Mouse (Mus musculus) G1E (cell line): ENCODE measurements around the gene Gsk3a. TPM values are rescaled to one million over a fixed set of nuclear protein-coding genes. Genes with fewer than 3 reads are reported as not detected.

Experiments
- ATAC-seq: 2 replicates; pipeline ENCODE4 v1.8.0; 2016; ENCODE audit warnings: mild to moderate bottlenecking; ENCODE audit not compliant: insufficient number of reproducible peaks, poor library complexity, low FRiP score, severe bottlenecking; ENCODE audit errors: extremely low read depth
- DNase-seq: peaks from one replicate; pipeline ENCODE4 v3.0.0; 2012; ENCODE audit warnings: low spot score
- H3K27me3 ChIP-seq: 2 replicates; pipeline ENCODE4 v1.6.1; 2012; ENCODE audit warnings: mild to moderate bottlenecking, low read length, inconsistent platforms; ENCODE audit not compliant: insufficient read depth
- H3K36me3 ChIP-seq: replicated peaks from 2 replicates; pipeline ENCODE3; 2012; ENCODE audit warnings: mild to moderate bottlenecking, inconsistent platforms
- H3K4me1 ChIP-seq: 2 replicates; pipeline ENCODE4 v1.6.1; 2012; ENCODE audit warnings: low read depth, low read length, inconsistent platforms, mixed read lengths; ENCODE audit not compliant: insufficient read depth
- H3K4me3 ChIP-seq: 2 replicates; pipeline ENCODE4 v1.5.1; 2012; ENCODE audit warnings: low read depth, mild to moderate bottlenecking, inconsistent platforms, low read length, moderate library complexity, mixed read lengths
- H3K9me3 ChIP-seq: replicated peaks from 2 replicates; pipeline ENCODE4 v1.6.1; 2012; ENCODE audit warnings: inconsistent platforms
- CTCF ChIP-seq: IDR thresholded peaks from 2 replicates; pipeline ENCODE4 v1.5.1; 2012; ENCODE audit warnings: low read depth, low read length, inconsistent platforms, mixed read lengths
- GATA1 ChIP-seq: IDR thresholded peaks from 2 replicates; pipeline ENCODE4 v1.6.1; 2012; ENCODE audit warnings: borderline replicate concordance, low read length, inconsistent platforms, mixed read lengths
- GATA2 ChIP-seq: IDR thresholded peaks from 2 replicates; pipeline ENCODE4 v1.6.1; 2012; ENCODE audit warnings: low read depth, low read length, inconsistent platforms, borderline replicate concordance
- POLR2AphosphoS5 ChIP-seq: IDR thresholded peaks from 2 replicates; pipeline ENCODE4 v1.6.1; 2012; ENCODE audit warnings: low read depth, low read length, inconsistent platforms; ENCODE audit not compliant: insufficient replicate concordance
- TAL1 ChIP-seq: conservative IDR thresholded peaks from 2 replicates; pipeline ENCODE4 v1.6.1; 2012; ENCODE audit warnings: low read depth, low read length, inconsistent platforms, mixed read lengths
- polyA plus RNA-seq: library from polyadenylated mRNA; stranded (reverse); fragments of >175 nt; gene quantifications from 2 replicates; pipeline ENCODE4 v1.2.3, GENCODE M21; 2012
- total RNA-seq, 2 experiments: library from RNA; stranded (forward) in 1 of 2; stranded (reverse) in 1 of 2; fragments of 200-1000 nt in 1 of 2; fragments of >200 nt in 1 of 2; fragmentation: Nextera tagmentation in 1 of 2; gene quantifications; 2 replicates each; pipeline ENCODE4 v1.2.3; 2014 to 2017

Gene Gsk3a
- 154 and 167 TPM in 2 replicates for total RNA-seq (2014; fragmentation: Nextera tagmentation)
- total RNA-seq (2017), result 38.9 and 41.6 TPM in 2 replicates
- 107 and 113 TPM in 2 replicates for polyA plus RNA-seq

DNA sequence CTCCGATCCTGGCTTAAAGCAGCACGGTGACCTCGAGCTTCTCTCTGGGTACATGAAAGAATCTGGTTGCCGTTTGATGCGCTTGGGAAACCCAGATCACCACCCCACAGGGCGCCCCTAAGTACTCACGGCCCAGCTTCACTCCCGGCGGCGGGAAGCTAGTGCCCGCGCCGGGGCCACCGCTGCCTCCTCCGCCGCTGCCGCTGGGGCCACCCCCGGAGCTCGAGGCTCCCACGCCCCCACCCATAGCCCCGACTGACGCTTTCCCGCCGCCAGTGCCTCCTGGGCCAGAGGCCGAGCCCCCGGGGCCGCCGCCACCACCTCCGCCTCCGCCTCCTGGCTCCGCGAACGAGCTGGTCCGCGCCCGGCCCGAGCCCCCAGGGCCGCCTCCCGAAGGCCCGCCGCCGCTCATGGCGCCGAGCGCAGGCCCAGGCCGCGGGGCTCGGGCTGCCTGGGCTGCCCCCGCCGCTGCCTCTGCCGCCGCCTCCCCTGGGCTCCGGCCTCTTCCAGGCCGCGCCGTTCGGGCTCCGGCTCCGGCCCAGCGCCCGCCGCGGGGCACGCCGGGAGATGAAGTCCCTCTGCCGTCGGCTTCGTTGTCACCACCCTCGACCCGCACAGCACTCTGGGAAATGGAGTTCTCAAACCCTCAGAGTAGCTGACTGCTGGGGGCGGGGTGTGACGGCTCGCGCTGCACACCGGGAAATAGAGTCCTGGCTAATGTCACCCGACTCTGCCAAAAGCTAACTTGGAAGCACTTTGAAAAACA lies at the start of gene Gsk3a:
TSS of gene Gsk3a (minus strand) at position 603 of the 766 bp plus-strand sequence.
- TF ChIP-seq GATA1 (no peak), TAL1 (no peak), GATA2 (no peak), POLR2AphosphoS5 (no peak), CTCF (no peak)
- peaks cover 56% of the 10 kb centered on the region for H3K4me1 ChIP-seq
- H3K36me3 ChIP-seq, result peaks cover 52% of the 10 kb centered on the region
- no peaks in the 10 kb centered on the region for H3K9me3 ChIP-seq
- ATAC-seq (peak; percentile 56), DNase-seq (peak; percentile 84)
- peak within 1 kb of the TSS; percentile 82 for H3K4me3 ChIP-seq
- H3K27me3 ChIP-seq, result no peaks in the 10 kb centered on the region

DNA sequence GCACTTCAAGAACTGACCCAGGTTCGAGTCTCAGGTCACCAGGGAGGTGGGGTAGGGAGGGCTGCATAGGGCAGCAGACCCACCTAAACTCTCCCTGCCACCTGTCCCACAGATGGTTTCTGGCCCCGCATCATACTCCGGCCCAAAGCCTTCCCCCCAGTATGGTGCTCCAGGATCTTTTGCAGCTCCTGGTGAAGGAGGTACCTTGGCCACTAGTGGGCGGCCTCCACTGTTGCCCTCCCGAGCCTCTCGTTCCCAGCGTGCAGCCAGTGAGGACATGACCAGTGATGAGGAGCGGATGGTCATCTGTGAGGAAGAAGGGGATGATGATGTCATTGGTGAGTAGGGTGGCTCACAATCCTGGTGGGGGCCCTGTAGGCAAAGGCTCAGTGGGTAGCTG lies 49.3 kb upstream of the Gsk3a start:
- no peak overlapping the region for H3K4me3 ChIP-seq
- no peak for DNase-seq
- peaks cover 10% of the 10 kb centered on the region for H3K9me3 ChIP-seq
- no peaks in the 10 kb centered on the region for H3K27me3 ChIP-seq
- TF ChIP-seq CTCF, result no peak
- TF ChIP-seq GATA1, result no peak
- TF ChIP-seq GATA2, result no peak
- ATAC-seq, result no peak
- peaks cover 75% of the 10 kb centered on the region for H3K4me1 ChIP-seq
- H3K36me3 ChIP-seq, result peaks cover 83% of the 10 kb centered on the region

DNA sequence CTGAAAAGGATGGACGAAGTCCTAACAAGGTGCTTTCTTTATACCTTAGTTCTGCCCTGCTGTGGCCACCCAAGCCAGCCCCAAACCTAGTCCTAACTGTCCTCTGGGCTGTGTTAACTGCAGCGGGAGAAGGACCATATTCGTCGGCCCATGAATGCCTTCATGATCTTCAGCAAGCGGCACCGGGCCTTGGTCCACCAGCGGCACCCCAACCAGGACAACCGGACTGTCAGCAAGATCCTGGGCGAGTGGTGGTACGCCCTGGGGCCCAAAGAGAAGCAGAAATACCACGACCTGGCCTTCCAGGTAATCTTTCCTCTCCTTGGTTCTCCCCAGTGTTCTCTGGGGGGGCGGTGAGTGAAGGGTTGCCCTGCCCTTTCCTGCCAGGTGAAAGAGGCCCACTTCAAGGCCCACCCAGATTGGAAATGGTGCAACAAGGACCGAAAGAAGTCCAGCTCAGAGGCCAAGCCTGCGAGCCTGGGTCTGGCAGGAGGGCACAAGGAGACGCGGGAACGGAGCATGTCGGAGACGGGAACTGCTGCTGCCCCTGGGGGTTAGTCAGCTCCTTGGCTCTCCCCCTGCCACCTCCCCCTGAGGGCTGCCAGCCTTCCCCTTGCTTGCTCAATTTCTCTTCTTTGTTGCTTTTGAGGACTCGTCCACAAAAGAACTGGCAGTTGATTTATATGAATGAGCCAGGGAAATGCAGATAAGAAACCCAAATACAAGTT lies 48.0 kb upstream of the Gsk3a start:
- no peak for ATAC-seq
- peaks cover 75% of the 10 kb centered on the region for H3K4me1 ChIP-seq
- H3K4me3 ChIP-seq, result no peak overlapping the region
- no peaks in the 10 kb centered on the region for H3K27me3 ChIP-seq
- peaks cover 10% of the 10 kb centered on the region for H3K9me3 ChIP-seq
- TF ChIP-seq GATA2 (no peak), CTCF (no peak), POLR2AphosphoS5 (no peak), TAL1 (no peak), GATA1 (no peak)
- peaks cover 70% of the 10 kb centered on the region for H3K36me3 ChIP-seq
- DNase-seq, result no peak

DNA sequence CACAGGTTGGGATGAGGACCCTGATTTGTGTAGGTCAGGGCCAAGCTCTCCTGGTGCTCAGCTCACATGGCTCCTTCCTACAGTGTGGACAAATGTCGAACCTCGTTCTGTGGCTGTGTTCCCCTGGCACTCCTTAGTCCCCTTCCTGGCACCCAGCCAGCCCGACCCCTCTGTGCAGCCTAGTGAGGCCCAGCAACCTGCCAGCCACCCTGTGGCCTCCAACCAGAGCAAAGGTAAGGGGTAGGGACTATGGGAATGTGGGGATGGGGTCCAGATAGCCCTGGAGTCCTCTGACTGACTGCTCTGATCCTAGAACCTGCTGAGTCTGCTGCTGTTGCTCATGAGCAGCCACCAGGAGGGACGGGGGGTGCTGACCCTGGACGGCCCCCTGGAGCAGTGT lies 47.1 kb upstream of the Gsk3a start:
- peaks cover 65% of the 10 kb centered on the region for H3K36me3 ChIP-seq
- TF ChIP-seq CTCF (no peak), TAL1 (no peak), GATA2 (no peak), POLR2AphosphoS5 (no peak), GATA1 (no peak)
- peaks cover 80% of the 10 kb centered on the region for H3K4me1 ChIP-seq
- DNase-seq (no peak), ATAC-seq (no peak)
- H3K4me3 ChIP-seq, result peak overlapping the region; percentile 49; the same call in 1 of the 2 replicates
- peaks cover 8% of the 10 kb centered on the region for H3K9me3 ChIP-seq
- H3K27me3 ChIP-seq, result no peaks in the 10 kb centered on the region

DNA sequence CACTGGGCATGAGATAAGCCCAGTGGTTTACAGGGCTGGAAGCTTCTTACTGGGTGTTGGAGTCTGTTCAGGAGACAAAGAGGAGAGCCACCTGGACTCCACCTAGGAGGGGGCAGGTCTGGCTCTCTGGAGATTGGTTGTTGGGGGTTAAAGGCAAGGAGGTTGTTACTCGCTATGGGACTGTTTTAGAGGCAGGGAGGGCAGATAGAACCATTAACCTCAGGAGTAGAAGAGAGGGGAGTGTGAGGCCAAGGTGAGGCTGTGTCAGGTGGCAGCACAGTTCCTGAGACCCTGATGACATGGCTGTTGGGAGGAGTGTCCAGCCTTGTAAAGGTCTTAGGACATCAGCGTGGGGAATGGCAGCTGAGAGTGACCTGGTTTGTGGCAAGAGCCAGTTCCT lies 46.5 kb upstream of the Gsk3a start:
- no peak for DNase-seq
- Histone ChIP-seq H3K36me3 (peaks cover 59% of the 10 kb centered on the region), H3K4me1 (peaks cover 86% of the 10 kb centered on the region), H3K27me3 (no peaks in the 10 kb centered on the region), H3K9me3 (peaks cover 3% of the 10 kb centered on the region; the same call in 1 of the 2 replicates), H3K4me3 (peak overlapping the region; percentile 93)
- TF ChIP-seq CTCF, result no peak
- TF ChIP-seq TAL1, result no peak
- no peak for TF ChIP-seq GATA2
- TF ChIP-seq POLR2AphosphoS5, result no peak
- no peak for TF ChIP-seq GATA1
- no peak for ATAC-seq

DNA sequence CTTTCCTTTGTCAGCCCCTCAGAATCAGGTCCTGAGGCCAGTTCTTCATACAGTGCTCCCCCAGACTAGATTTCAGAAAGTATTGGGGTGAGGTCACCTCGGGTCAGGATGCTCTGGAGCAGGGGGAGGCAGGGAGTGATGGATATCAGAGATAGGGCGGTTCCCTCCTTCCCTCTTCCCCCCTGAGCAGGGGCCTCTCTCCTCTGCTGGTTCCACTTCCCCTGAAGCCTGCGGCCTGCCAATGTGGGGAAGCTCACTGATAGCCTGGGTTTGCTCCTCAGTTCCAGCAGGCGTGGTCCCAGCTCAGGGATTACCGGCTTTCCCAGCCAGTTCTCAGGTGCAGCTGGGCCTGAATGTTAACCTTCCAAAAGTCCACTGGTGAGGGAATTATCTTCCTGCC lies 46.0 kb upstream of the Gsk3a start:
- 0 out of 2 replicates have a peak, but pooled peaks have one; percentile 7 for ATAC-seq
- DNase-seq, result peak; percentile 72
- Histone ChIP-seq H3K4me1 (peaks cover 84% of the 10 kb centered on the region), H3K9me3 (no peaks in the 10 kb centered on the region), H3K36me3 (peaks cover 54% of the 10 kb centered on the region), H3K27me3 (no peaks in the 10 kb centered on the region), H3K4me3 (peak overlapping the region; percentile 93)
- TF ChIP-seq CTCF (no peak), POLR2AphosphoS5 (no peak), TAL1 (no peak), GATA1 (no peak), GATA2 (no peak)
